7 mouse cellular contexts compared by ENCODE assay signal in genomic region chr8:83895894-83896293, GRCm38 (mm10). TPM values are rescaled to one million over a fixed set of nuclear protein-coding genes. Genes with fewer than 3 reads are reported as not detected.
DNase-seq lines count a peak whose midpoint lies in the region; ATAC-seq and TF ChIP-seq lines count a peak whose summit lies in the region.

No protein-coding gene starts in this region.

- peaks cover 2 to 12% of the 10 kb centered on the region in 2 experiments; a peak in 2 of 4 replicates for H3K4me1 ChIP-seq in ES-E14 (ENCODE audit: control insufficient read depth in 2 of 2, insufficient read depth in 2 of 2, low read length in 2 of 2, poor library complexity in 1 of 2)

- H3K36me3 ChIP-seq in ES-E14 (ENCODE audit: control insufficient read depth, insufficient read depth, low read length, poor library complexity, severe bottlenecking): no peaks in the 10 kb centered on the region

- no peak overlapping the region for H3K4me3 ChIP-seq in layer of hippocampus, adult 2 months
- no peak overlapping the region for H3K4me3 ChIP-seq in ES-E14 (ENCODE audit: insufficient read depth in 1 of 2, low read depth in 1 of 2, low read length in 2 of 2, poor library complexity in 1 of 2, severe bottlenecking in 1 of 2)

- no peak for DNase-seq in layer of hippocampus, adult 2 months (ENCODE audit: low spot score in 2 of 2)
- no peak for DNase-seq in layer of hippocampus, postnatal 14 days (ENCODE audit: low spot score in 2 of 2)
- peak; percentile 58 for DNase-seq in ES-E14 (ENCODE audit: low read depth, low spot score)
- peak; percentile 44 for DNase-seq in c-Kit-positive CD71-negative TER-119-negative erythroid progenitor cells, embryonic 14.5 days (ENCODE audit: low read depth)
- DNase-seq in frontal cortex, postnatal 25 days (ENCODE audit: low spot score in 2 of 2): no peak

- peak; percentile 47 to 63; a peak in 2 of 4 replicates for ATAC-seq in hematopoietic stem cell, adult 5-6 weeks (replicated peaks in 1 of 2; ENCODE audit: insufficient read depth in 1 of 2, low FRiP score in 2 of 2, low TSS enrichment in 1 of 2, low read depth in 1 of 2, poor library complexity in 2 of 2, severe bottlenecking in 2 of 2)
- peak; percentile 55 for ATAC-seq in megakaryocyte-erythroid progenitor cell, adult 5-6 weeks (replicated peaks; ENCODE audit: low FRiP score, low TSS enrichment, poor library complexity, severe bottlenecking)

- no peak overlapping the region for H3K27ac ChIP-seq in layer of hippocampus, adult 2 months
- no peak overlapping the region for H3K27ac ChIP-seq in ES-E14 (ENCODE audit: insufficient read depth, low read depth, low read length, poor library complexity, severe bottlenecking)

- in situ Hi-C loops in ES-E14 (cut with MboI; ENCODE audit: low sequenced_read_pairs in 2 of 2, unreplicated experiment in 2 of 2): loop anchor here (5.0 to 10.0 kb wide), 2 partner anchors 111 to 119 kb away; no protein-coding TSS in a partner anchor

- no peaks in the 10 kb centered on the region for H3K9me3 ChIP-seq in ES-E14 (ENCODE audit: control insufficient read depth, insufficient read depth, low read depth, low read length)

- no peak overlapping the region for H3K9ac ChIP-seq in ES-E14 (ENCODE audit: insufficient read depth, low read depth, low read length, poor library complexity, severe bottlenecking)

- TF ChIP-seq CTCF in layer of hippocampus, adult 2 months (conservative IDR thresholded peaks at IDR 0.05): peak; percentile 94

TF ChIP-seq in ES-E14, 5 proteins besides CTCF, POLR2A, EP300 and RAD21:
- TF ChIP-seq CHD2 (IDR thresholded peaks at IDR 0.05; ENCODE audit: low read depth, low read length) (no peak), HCFC1 (IDR thresholded peaks at IDR 0.05; ENCODE audit: borderline replicate concordance, insufficient read depth, low read length) (no peak), ZC3H11A (IDR thresholded peaks at IDR 0.05; ENCODE audit: borderline replicate concordance, low read depth, low read length) (no peak; the same call in 1 of the 2 replicates)

RNA-seq across cellular contexts. Expression of gene Adgrl1, which starts 4.0 kb away (rescaled TPM):
- 100 to 1,000 TPM; 328 to 329 TPM for total RNA-seq in layer of hippocampus, adult 2 months (2021)
- 100 to 1,000 TPM; 345 to 352 TPM for total RNA-seq in layer of hippocampus, postnatal 14 days (2021)
- 119 and 213 TPM in 2 replicates for total RNA-seq in ES-E14 (2012; rRNA removed)
- 4.2 and 5.0 TPM in 2 replicates for total RNA-seq in hematopoietic stem cell, adult 5-6 weeks (2017)
- total RNA-seq in megakaryocyte-erythroid progenitor cell, adult 5-6 weeks (2014; fragmentation: Nextera tagmentation): 25.2 and 28.8 TPM in 2 replicates
- 7.9 and 13.2 TPM in 2 replicates for total RNA-seq in megakaryocyte-erythroid progenitor cell, adult 5-6 weeks (2017)

RNA-seq across cellular contexts. Expression of gene Gm10644, which starts 59.1 kb away (rescaled TPM):
- total RNA-seq in layer of hippocampus, adult 2 months (2021): under 1 TPM; 0.44 to 0.87 TPM
- total RNA-seq in layer of hippocampus, postnatal 14 days (2021): under 1 TPM; 0.17 to 0.25 TPM
- total RNA-seq in ES-E14 (2012; rRNA removed): 1.8 and 3.1 TPM in 2 replicates
- 0.30 TPM in 1 of 2 replicates, not detected in the other for total RNA-seq in hematopoietic stem cell, adult 5-6 weeks (2017)
- not detected in 2 replicates for total RNA-seq in megakaryocyte-erythroid progenitor cell, adult 5-6 weeks (2014; fragmentation: Nextera tagmentation)
- not detected in 2 replicates for total RNA-seq in megakaryocyte-erythroid progenitor cell, adult 5-6 weeks (2017)

RNA-seq across cellular contexts. Expression of gene Asf1b, which starts 59.4 kb away (rescaled TPM):
- under 1 TPM; 0.44 to 0.82 TPM for total RNA-seq in layer of hippocampus, adult 2 months (2021)
- 1 to 10 TPM; 1.1 TPM for total RNA-seq in layer of hippocampus, postnatal 14 days (2021)
- total RNA-seq in ES-E14 (2012; rRNA removed): 30.3 and 43.3 TPM in 2 replicates
- total RNA-seq in hematopoietic stem cell, adult 5-6 weeks (2017): 22.3 and 22.5 TPM in 2 replicates
- 48.9 and 64.6 TPM in 2 replicates for total RNA-seq in megakaryocyte-erythroid progenitor cell, adult 5-6 weeks (2014; fragmentation: Nextera tagmentation)
- total RNA-seq in megakaryocyte-erythroid progenitor cell, adult 5-6 weeks (2017): 18.5 and 36.5 TPM in 2 replicates

Comparison
In these comparisons a context has a peak if more than half of its experiments do, and no peak if none do; other contexts are left out.
1. DNase-seq: peak in ES-E14 (single experiment) and c-Kit-positive CD71-negative TER-119-negative erythroid progenitor cells, embryonic 14.5 days (single experiment); none in layer of hippocampus, adult 2 months (0 of 2), layer of hippocampus, postnatal 14 days (0 of 2) and frontal cortex, postnatal 25 days (0 of 2).
2. RNA of gene Asf1b, which starts 59.4 kb away (total RNA-seq): 18.5 to 64.6 TPM in megakaryocyte-erythroid progenitor cell, adult 5-6 weeks, 30.3 to 43.3 TPM in ES-E14 and 22.3 to 22.5 TPM in hematopoietic stem cell, adult 5-6 weeks; 1.1 TPM in layer of hippocampus, postnatal 14 days and 0.44 to 0.82 TPM in layer of hippocampus, adult 2 months; every median in the first group is over 4 times any median in the second.